Mouse (Mus musculus): ENCODE data around the gene Rcor3. TPM values are rescaled to one million over a fixed set of nuclear protein-coding genes. Genes with fewer than 3 reads are reported as not detected.

Gene Rcor3
- polyA plus RNA-seq, 1 experiment from 2014 or later = 25.5 TPM

- Histone ChIP-seq H3K9me3 (ENCODE audit: control insufficient read depth, low read length) (no peaks in the 10 kb centered on the region), H3K4me1 (replicated peaks; ENCODE audit: control insufficient read depth, insufficient read depth, low read length) (no peaks in the 10 kb centered on the region), H3K9ac (replicated peaks; ENCODE audit: low read depth, low read length) (no peak overlapping the region), H3K27ac (ENCODE audit: low read length) (no peak overlapping the region), H3K4me3 (replicated peaks; ENCODE audit: low read length) (no peak overlapping the region), H3K4me2 (ENCODE audit: low read length) (no peak overlapping the region), H3K36me3 (ENCODE audit: control insufficient read depth, insufficient read depth) (no peaks in the 10 kb centered on the region), H3K27me3 (replicated peaks; ENCODE audit: control insufficient read depth, insufficient read depth, low read length) (no peaks in the 10 kb centered on the region)
- 93% methylated on average over 14 of the region's 14 CpGs for WGBS
- no peak for ATAC-seq
Measured at GRCm38 (mm10) chr1:192062682-192063081, 75.2 kb downstream of the Rcor3 start.

GRCm38 (mm10) chr1:192061666-192062306, 76.1 kb downstream of the Rcor3 start:
- no peak for ATAC-seq
- Histone ChIP-seq H3K9ac (replicated peaks; ENCODE audit: low read depth, low read length) (no peak overlapping the region), H3K27ac (ENCODE audit: low read length) (no peak overlapping the region), H3K4me3 (replicated peaks; ENCODE audit: low read length) (no peak overlapping the region), H3K4me1 (replicated peaks; ENCODE audit: control insufficient read depth, insufficient read depth, low read length) (no peaks in the 10 kb centered on the region), H3K36me3 (ENCODE audit: control insufficient read depth, insufficient read depth) (no peaks in the 10 kb centered on the region), H3K4me2 (ENCODE audit: low read length) (no peak overlapping the region), H3K9me3 (ENCODE audit: control insufficient read depth, low read length) (no peaks in the 10 kb centered on the region), H3K27me3 (replicated peaks; ENCODE audit: control insufficient read depth, insufficient read depth, low read length) (no peaks in the 10 kb centered on the region)
- 72% methylated on average over 4 of the region's 4 CpGs for WGBS

GRCm38 (mm10) chr1:192058911-192059310, 79.0 kb downstream of the Rcor3 start:
- Histone ChIP-seq H3K27me3 (replicated peaks; ENCODE audit: control insufficient read depth, insufficient read depth, low read length) (no peaks in the 10 kb centered on the region), H3K4me1 (replicated peaks; ENCODE audit: control insufficient read depth, insufficient read depth, low read length) (no peaks in the 10 kb centered on the region), H3K9me3 (ENCODE audit: control insufficient read depth, low read length) (no peaks in the 10 kb centered on the region), H3K27ac (ENCODE audit: low read length) (no peak overlapping the region), H3K9ac (replicated peaks; ENCODE audit: low read depth, low read length) (no peak overlapping the region), H3K36me3 (ENCODE audit: control insufficient read depth, insufficient read depth) (no peaks in the 10 kb centered on the region), H3K4me2 (ENCODE audit: low read length) (no peak overlapping the region), H3K4me3 (replicated peaks; ENCODE audit: low read length) (no peak overlapping the region)
- no peak for ATAC-seq
- WGBS = 73% methylated on average over 10 of the region's 10 CpGs

DNA sequence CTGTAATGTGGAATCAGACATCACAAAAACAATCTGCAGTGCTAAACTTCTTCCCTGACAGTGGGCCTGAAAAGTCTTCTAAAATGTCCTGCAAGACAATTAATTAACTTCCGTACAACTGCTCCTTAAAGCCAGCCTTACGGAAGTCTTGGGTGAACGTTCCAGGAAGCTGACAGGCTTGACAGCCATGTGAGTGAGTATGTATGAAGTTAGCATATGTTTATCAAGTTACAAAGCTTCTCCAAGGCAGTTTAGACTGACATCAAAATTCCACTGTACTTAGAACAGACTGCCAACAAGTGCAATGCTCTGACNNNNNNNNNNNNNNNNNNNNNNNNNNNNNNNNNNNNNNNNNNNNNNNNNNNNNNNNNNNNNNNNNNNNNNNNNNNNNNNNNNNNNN, 84.1 kb downstream of the Rcor3 start:
- no peak overlapping the region for H3K9ac ChIP-seq (replicated peaks; ENCODE audit: low read depth, low read length)

DNA sequence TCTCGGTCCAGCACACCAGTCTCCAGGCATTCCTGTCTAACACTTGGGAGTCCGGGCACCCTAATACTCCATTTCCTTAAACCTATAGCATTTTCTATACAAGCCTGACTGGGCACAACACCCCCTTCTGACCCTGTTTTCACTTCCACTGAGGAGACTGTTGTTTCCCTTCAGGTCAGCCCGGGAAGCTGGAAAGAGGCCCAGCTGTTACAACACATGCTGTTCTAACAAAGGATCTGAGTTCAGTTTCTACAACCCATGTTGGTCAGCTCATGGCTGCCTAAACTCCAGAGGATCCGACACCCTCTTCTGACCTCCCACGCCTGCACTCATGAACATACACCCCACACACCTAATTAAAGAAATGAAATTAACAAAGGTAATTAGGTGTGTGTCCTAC, 84.9 kb downstream of the Rcor3 start:
- ATAC-seq = no peak
- no peak overlapping the region for H3K27ac ChIP-seq (ENCODE audit: low read length)
- H3K36me3 ChIP-seq (ENCODE audit: control insufficient read depth, insufficient read depth) = no peaks in the 10 kb centered on the region
- no peak overlapping the region for H3K4me2 ChIP-seq (ENCODE audit: low read length)
- H3K9me3 ChIP-seq (ENCODE audit: control insufficient read depth, low read length) = no peaks in the 10 kb centered on the region
- H3K27me3 ChIP-seq (replicated peaks; ENCODE audit: control insufficient read depth, insufficient read depth, low read length) = no peaks in the 10 kb centered on the region
- no peaks in the 10 kb centered on the region for H3K4me1 ChIP-seq (replicated peaks; ENCODE audit: control insufficient read depth, insufficient read depth, low read length)
- H3K9ac ChIP-seq (replicated peaks; ENCODE audit: low read depth, low read length) = no peak overlapping the region
- WGBS = 80% methylated on average over 5 of the region's 5 CpGs
- H3K4me3 ChIP-seq (replicated peaks; ENCODE audit: low read length) = no peak overlapping the region

More for the DNA sequence above, 84.1 kb downstream of the Rcor3 start:
- Histone ChIP-seq H3K9me3 (ENCODE audit: control insufficient read depth, low read length) (no peaks in the 10 kb centered on the region), H3K4me2 (ENCODE audit: low read length) (no peak overlapping the region), H3K4me3 (replicated peaks; ENCODE audit: low read length) (no peak overlapping the region), H3K27me3 (replicated peaks; ENCODE audit: control insufficient read depth, insufficient read depth, low read length) (no peaks in the 10 kb centered on the region), H3K36me3 (ENCODE audit: control insufficient read depth, insufficient read depth) (no peaks in the 10 kb centered on the region), H3K27ac (ENCODE audit: low read length) (no peak overlapping the region), H3K4me1 (replicated peaks; ENCODE audit: control insufficient read depth, insufficient read depth, low read length) (no peaks in the 10 kb centered on the region)
- WGBS = 35% methylated on average over 3 of the region's 3 CpGs
- no peak for ATAC-seq

- WGBS = 84% methylated on average over 8 of the region's 8 CpGs
- Histone ChIP-seq H3K4me1 (replicated peaks; ENCODE audit: control insufficient read depth, insufficient read depth, low read length) (no peaks in the 10 kb centered on the region), H3K9me3 (ENCODE audit: control insufficient read depth, low read length) (no peaks in the 10 kb centered on the region), H3K36me3 (ENCODE audit: control insufficient read depth, insufficient read depth) (no peaks in the 10 kb centered on the region), H3K27me3 (replicated peaks; ENCODE audit: control insufficient read depth, insufficient read depth, low read length) (no peaks in the 10 kb centered on the region), H3K4me2 (ENCODE audit: low read length) (no peak overlapping the region), H3K4me3 (replicated peaks; ENCODE audit: low read length) (no peak overlapping the region), H3K9ac (replicated peaks; ENCODE audit: low read depth, low read length) (no peak overlapping the region), H3K27ac (ENCODE audit: low read length) (no peak overlapping the region)
- ATAC-seq = no peak
Measured at GRCm38 (mm10) chr1:192052461-192052860, 85.4 kb downstream of the Rcor3 start.

Other genes with a start within 250 kb of the Rcor3 start
- 2.4 and 2.7 TPM in 2 replicates for gene Slc30a1, start 231.3 kb downstream of the Rcor3 start, polyA plus RNA-seq (2015; fragmentation: Nextera tagmentation; extraction: Ambion mirVana)
- 2.1 and 2.5 TPM in 2 replicates for gene Rd3, start 160.7 kb downstream of the Rcor3 start, polyA plus RNA-seq (2015; fragmentation: Nextera tagmentation; extraction: Ambion mirVana)
- gene Traf5, start 45.5 kb downstream of the Rcor3 start, polyA plus RNA-seq (2015; fragmentation: Nextera tagmentation; extraction: Ambion mirVana) = 3.1 and 3.6 TPM in 2 replicates
- 2.1 and 3.0 TPM in 2 replicates for gene Kcnh1, start 52.7 kb upstream of the Rcor3 start, polyA plus RNA-seq (2015; fragmentation: Nextera tagmentation; extraction: Ambion mirVana)